Mouse (Mus musculus): ENCODE measurements at regions not wholly inside any gene's neighbourhood (a gene's known extent, or its start where the extent isn't known, plus 50 kb on each side); places are given as distances from the start of the nearest gene placed in this dataset.

- H3K36me3 ChIP-seq (ENCODE audit: control insufficient read depth, insufficient read depth, low read length): no peaks in the 10 kb centered on the region
- ATAC-seq (replicated peaks; ENCODE audit: low FRiP score) (peak; percentile 71), DNase-seq (ENCODE audit: low spot score) (no peak)
- H3K27me3 ChIP-seq (ENCODE audit: control insufficient read depth, insufficient read depth, low read length): peaks cover 4% of the 10 kb centered on the region; the same call in 1 of the 2 replicates
- H3K9ac ChIP-seq (ENCODE audit: low read length): no peak overlapping the region; the same call in 1 of the 2 replicates
- H3K4me1 ChIP-seq (replicated peaks; ENCODE audit: control insufficient read depth, insufficient read depth, low read length): peaks cover 9% of the 10 kb centered on the region; the same call in 1 of the 2 replicates
- H3K27ac ChIP-seq (ENCODE audit: low read depth, low read length): no peak overlapping the region
- peak overlapping the region; percentile 18; the same call in 1 of the 2 replicates for H3K4me2 ChIP-seq (ENCODE audit: low read depth, low read length, severe bottlenecking)
- H3K9me3 ChIP-seq (ENCODE audit: control insufficient read depth, low read length): no peaks in the 10 kb centered on the region
- no peak overlapping the region for H3K4me3 ChIP-seq (ENCODE audit: low read depth, low read length)
- WGBS: 24% methylated on average over 20 of the region's 20 CpGs
Observed at GRCm38 (mm10) chr11:19531255-19532003, 392.7 kb upstream of the Spred2 start.

GRCm38 (mm10) chr11:19532867-19533266 is 391.3 kb upstream of the Spred2 start:
- 88% methylated on average over 7 of the region's 7 CpGs for WGBS
- Histone ChIP-seq H3K4me2 (ENCODE audit: low read depth, low read length, severe bottlenecking) (no peak overlapping the region), H3K9ac (ENCODE audit: low read length) (no peak overlapping the region), H3K36me3 (ENCODE audit: control insufficient read depth, insufficient read depth, low read length) (no peaks in the 10 kb centered on the region), H3K4me3 (ENCODE audit: low read depth, low read length) (no peak overlapping the region), H3K4me1 (replicated peaks; ENCODE audit: control insufficient read depth, insufficient read depth, low read length) (peaks cover 9% of the 10 kb centered on the region; the same call in 1 of the 2 replicates), H3K9me3 (ENCODE audit: control insufficient read depth, low read length) (no peaks in the 10 kb centered on the region), H3K27ac (ENCODE audit: low read depth, low read length) (no peak overlapping the region), H3K27me3 (ENCODE audit: control insufficient read depth, insufficient read depth, low read length) (0 out of 2 replicates have a peak, but pooled peaks cover 1% of the 10 kb centered on the region)
- ATAC-seq (replicated peaks; ENCODE audit: low FRiP score) (no peak), DNase-seq (ENCODE audit: low spot score) (no peak)

- no peaks in the 10 kb centered on the region for H3K27me3 ChIP-seq (ENCODE audit: control insufficient read depth, insufficient read depth, low read length)
- no peak overlapping the region for H3K4me3 ChIP-seq (ENCODE audit: low read depth, low read length)
- no peaks in the 10 kb centered on the region for H3K9me3 ChIP-seq (ENCODE audit: control insufficient read depth, low read length)
- no peak overlapping the region for H3K4me2 ChIP-seq (ENCODE audit: low read depth, low read length, severe bottlenecking)
- H3K36me3 ChIP-seq (ENCODE audit: control insufficient read depth, insufficient read depth, low read length): no peaks in the 10 kb centered on the region
- ATAC-seq (replicated peaks; ENCODE audit: low FRiP score) (no peak), DNase-seq (ENCODE audit: low spot score) (no peak)
- no peak overlapping the region for H3K27ac ChIP-seq (ENCODE audit: low read depth, low read length)
- 77% methylated on average over 1 of the region's 1 CpGs for WGBS
- no peak overlapping the region for H3K9ac ChIP-seq (ENCODE audit: low read length)
- peaks cover 9% of the 10 kb centered on the region; the same call in 1 of the 2 replicates for H3K4me1 ChIP-seq (replicated peaks; ENCODE audit: control insufficient read depth, insufficient read depth, low read length)
Observed at GRCm38 (mm10) chr11:19533701-19534100, 390.5 kb upstream of the Spred2 start.

- Histone ChIP-seq H3K4me1 (replicated peaks; ENCODE audit: control insufficient read depth, insufficient read depth, low read length) (peaks cover 7% of the 10 kb centered on the region; the same call in 1 of the 2 replicates), H3K4me3 (ENCODE audit: low read depth, low read length) (no peak overlapping the region), H3K36me3 (ENCODE audit: control insufficient read depth, insufficient read depth, low read length) (no peaks in the 10 kb centered on the region), H3K9ac (ENCODE audit: low read length) (no peak overlapping the region), H3K4me2 (ENCODE audit: low read depth, low read length, severe bottlenecking) (no peak overlapping the region), H3K27me3 (ENCODE audit: control insufficient read depth, insufficient read depth, low read length) (no peaks in the 10 kb centered on the region), H3K27ac (ENCODE audit: low read depth, low read length) (no peak overlapping the region), H3K9me3 (ENCODE audit: control insufficient read depth, low read length) (no peaks in the 10 kb centered on the region)
- ATAC-seq (replicated peaks; ENCODE audit: low FRiP score) (no peak), DNase-seq (ENCODE audit: low spot score) (no peak)
- WGBS: 94% methylated on average over 1 of the region's 1 CpGs
Observed at GRCm38 (mm10) chr11:19535215-19535614, 389.0 kb upstream of the Spred2 start.

- no peak for ATAC-seq (replicated peaks; ENCODE audit: low FRiP score)
- 60% methylated on average over 4 of the region's 4 CpGs for WGBS
Observed at GRCm38 (mm10) chr11:19546226-19546625, 377.9 kb upstream of the Spred2 start.

GRCm38 (mm10) chr11:19554316-19554946 is 369.7 kb upstream of the Spred2 start:
- H3K9me3 ChIP-seq (ENCODE audit: control insufficient read depth, low read length): no peaks in the 10 kb centered on the region
- no peak overlapping the region for H3K4me3 ChIP-seq (ENCODE audit: low read depth, low read length)
- ATAC-seq (replicated peaks; ENCODE audit: low FRiP score) (peak; percentile 89), DNase-seq (ENCODE audit: low spot score) (peak; percentile 59)
- H3K4me1 ChIP-seq (replicated peaks; ENCODE audit: control insufficient read depth, insufficient read depth, low read length): peaks cover 4% of the 10 kb centered on the region; the same call in 1 of the 2 replicates
- peaks cover 2% of the 10 kb centered on the region; the same call in 1 of the 2 replicates for H3K27me3 ChIP-seq (ENCODE audit: control insufficient read depth, insufficient read depth, low read length)
- H3K4me2 ChIP-seq (ENCODE audit: low read depth, low read length, severe bottlenecking): peak overlapping the region; percentile 8; the same call in 1 of the 2 replicates
- 13% methylated on average over 9 of the region's 9 CpGs for WGBS
- peak overlapping the region; percentile 1; the same call in 1 of the 2 replicates for H3K9ac ChIP-seq (ENCODE audit: low read length)
- no peaks in the 10 kb centered on the region for H3K36me3 ChIP-seq (ENCODE audit: control insufficient read depth, insufficient read depth, low read length)
- no peak overlapping the region for H3K27ac ChIP-seq (ENCODE audit: low read depth, low read length)

More at GRCm38 (mm10) chr11:19546226-19546625, 377.9 kb upstream of the Spred2 start:
- Histone ChIP-seq H3K4me2 (ENCODE audit: low read depth, low read length, severe bottlenecking) (no peak overlapping the region), H3K27me3 (ENCODE audit: control insufficient read depth, insufficient read depth, low read length) (no peaks in the 10 kb centered on the region; the same call in 1 of the 2 replicates), H3K36me3 (ENCODE audit: control insufficient read depth, insufficient read depth, low read length) (no peaks in the 10 kb centered on the region), H3K27ac (ENCODE audit: low read depth, low read length) (no peak overlapping the region), H3K9ac (ENCODE audit: low read length) (no peak overlapping the region), H3K4me1 (replicated peaks; ENCODE audit: control insufficient read depth, insufficient read depth, low read length) (no peaks in the 10 kb centered on the region), H3K9me3 (ENCODE audit: control insufficient read depth, low read length) (no peaks in the 10 kb centered on the region), H3K4me3 (ENCODE audit: low read depth, low read length) (no peak overlapping the region)
- DNase-seq (ENCODE audit: low spot score): no peak

- Histone ChIP-seq H3K27me3 (ENCODE audit: control insufficient read depth, insufficient read depth, low read length) (peaks cover 2% of the 10 kb centered on the region; the same call in 1 of the 2 replicates), H3K4me2 (ENCODE audit: low read depth, low read length, severe bottlenecking) (peak overlapping the region; percentile 8; the same call in 1 of the 2 replicates), H3K9ac (ENCODE audit: low read length) (peak overlapping the region; percentile 1; the same call in 1 of the 2 replicates), H3K9me3 (ENCODE audit: control insufficient read depth, low read length) (no peaks in the 10 kb centered on the region), H3K27ac (ENCODE audit: low read depth, low read length) (no peak overlapping the region), H3K4me3 (ENCODE audit: low read depth, low read length) (no peak overlapping the region), H3K4me1 (replicated peaks; ENCODE audit: control insufficient read depth, insufficient read depth, low read length) (peaks cover 4% of the 10 kb centered on the region; the same call in 1 of the 2 replicates), H3K36me3 (ENCODE audit: control insufficient read depth, insufficient read depth, low read length) (no peaks in the 10 kb centered on the region)
- WGBS: 45% methylated on average over 9 of the region's 9 CpGs
- ATAC-seq (replicated peaks; ENCODE audit: low FRiP score): 0 out of 2 replicates have a peak, but pooled peaks have one; percentile 8
- DNase-seq (ENCODE audit: low spot score): no peak
Observed at GRCm38 (mm10) chr11:19554947-19555770, 369.0 kb upstream of the Spred2 start.

GRCm38 (mm10) chr11:19560452-19560851 is 363.7 kb upstream of the Spred2 start:
- Histone ChIP-seq H3K9ac (ENCODE audit: low read length) (no peak overlapping the region), H3K27me3 (ENCODE audit: control insufficient read depth, insufficient read depth, low read length) (no peaks in the 10 kb centered on the region), H3K27ac (ENCODE audit: low read depth, low read length) (no peak overlapping the region), H3K4me2 (ENCODE audit: low read depth, low read length, severe bottlenecking) (no peak overlapping the region), H3K4me1 (replicated peaks; ENCODE audit: control insufficient read depth, insufficient read depth, low read length) (no peaks in the 10 kb centered on the region; the same call in 1 of the 2 replicates), H3K9me3 (ENCODE audit: control insufficient read depth, low read length) (no peaks in the 10 kb centered on the region), H3K4me3 (ENCODE audit: low read depth, low read length) (no peak overlapping the region), H3K36me3 (ENCODE audit: control insufficient read depth, insufficient read depth, low read length) (no peaks in the 10 kb centered on the region)
- ATAC-seq (replicated peaks; ENCODE audit: low FRiP score): no peak
- 87% methylated on average over 7 of the region's 7 CpGs for WGBS
- no peak for DNase-seq (ENCODE audit: low spot score)
